In genomic region chr14:76873684-76874083, GRCm38 (mm10) we compare ENCODE assay signal across 14 mouse cellular contexts.
DNase-seq lines count a peak whose midpoint lies in the region; ATAC-seq and TF ChIP-seq lines count a peak whose summit lies in the region.
"Had no signal": no experiment of that assay in that cellular context is flagged by ENCODE, and none has a peak within 500 bp of the region (broad histone marks: within the 10 kb centered on the region; RNA-seq: fewer than 3 reads in every experiment).

No protein-coding gene starts in this region.

- WGBS in forebrain, embryonic 15.5 days = 83% methylated on average over 5 of the region's 5 CpGs
- 88% methylated on average over 5 of the region's 5 CpGs for WGBS in forebrain, embryonic 13.5 days
- WGBS in limb, embryonic 13.5 days = 67% methylated on average over 5 of the region's 5 CpGs
- WGBS in forebrain, embryonic 10.5 days = 86% methylated on average over 5 of the region's 5 CpGs

- H3K27me3 ChIP-seq in forebrain, embryonic 15.5 days = no peaks in the 10 kb centered on the region
- H3K27me3 ChIP-seq in forebrain, embryonic 13.5 days = no peaks in the 10 kb centered on the region
- H3K27me3 ChIP-seq in limb, embryonic 13.5 days = no peaks in the 10 kb centered on the region
- H3K27me3 ChIP-seq in forebrain, embryonic 10.5 days (ENCODE audit: poor library complexity, severe bottlenecking) = no peaks in the 10 kb centered on the region
- H3K27me3 ChIP-seq: liver, embryonic 13.5 days had no signal

- intact Hi-C loops in left cerebral cortex, adult 2 months (cut with DNase I) = loop anchor here (2.0 kb wide), 1 partner anchor 109 kb away; no protein-coding TSS in a partner anchor

- H3K4me3 ChIP-seq in forebrain, embryonic 15.5 days = no peak overlapping the region
- H3K4me3 ChIP-seq in forebrain, embryonic 13.5 days = no peak overlapping the region
- H3K4me3 ChIP-seq in left cerebral cortex, adult 2 months = no peak overlapping the region
- H3K4me3 ChIP-seq in limb, embryonic 13.5 days = no peak overlapping the region
- H3K4me3 ChIP-seq in forebrain, embryonic 10.5 days = no peak overlapping the region
- H3K4me3 ChIP-seq: liver, embryonic 13.5 days had no signal

- no peak overlapping the region for H3K4me2 ChIP-seq in forebrain, embryonic 15.5 days (replicated peaks)
- H3K4me2 ChIP-seq in forebrain, embryonic 13.5 days = no peak overlapping the region
- no peak overlapping the region for H3K4me2 ChIP-seq in limb, embryonic 13.5 days (replicated peaks)
- H3K4me2 ChIP-seq: liver, embryonic 13.5 days had no signal

- ATAC-seq in forebrain, embryonic 15.5 days (replicated peaks) = no peak
- no peak for ATAC-seq in forebrain, embryonic 13.5 days
- no peak for ATAC-seq in limb, embryonic 13.5 days (ENCODE audit: low FRiP score, low read depth)
- ATAC-seq: forebrain, embryonic 14.5 days had no signal

- H3K9me3 ChIP-seq in forebrain, embryonic 15.5 days = no peaks in the 10 kb centered on the region
- H3K9me3 ChIP-seq in forebrain, embryonic 13.5 days (replicated peaks) = no peaks in the 10 kb centered on the region
- 0 out of 2 replicates have a peak, but pooled peaks cover 4% of the 10 kb centered on the region for H3K9me3 ChIP-seq in limb, embryonic 13.5 days
- no peaks in the 10 kb centered on the region for H3K9me3 ChIP-seq in forebrain, embryonic 10.5 days
- H3K9me3 ChIP-seq: liver, embryonic 13.5 days had no signal

- H3K9ac ChIP-seq in forebrain, embryonic 15.5 days (replicated peaks) = no peak overlapping the region
- no peak overlapping the region for H3K9ac ChIP-seq in forebrain, embryonic 13.5 days
- no peak overlapping the region for H3K9ac ChIP-seq in limb, embryonic 13.5 days
- H3K9ac ChIP-seq: liver, embryonic 13.5 days had no signal

- H3K4me1 ChIP-seq in forebrain, embryonic 15.5 days = peaks cover 19% of the 10 kb centered on the region; the same call in 1 of the 2 replicates
- H3K4me1 ChIP-seq in forebrain, embryonic 13.5 days = peaks cover 14% of the 10 kb centered on the region
- peaks cover 39% of the 10 kb centered on the region for H3K4me1 ChIP-seq in limb, embryonic 13.5 days
- peaks cover 30% of the 10 kb centered on the region for H3K4me1 ChIP-seq in forebrain, embryonic 10.5 days

- TF ChIP-seq CTCF in left cerebral cortex, adult 2 months (IDR thresholded peaks at IDR 0.05) = no peak

- H3K27ac ChIP-seq in forebrain, embryonic 15.5 days (replicated peaks) = 0 out of 2 replicates have a peak overlapping the region, but pooled peaks have one; percentile 31
- H3K27ac ChIP-seq in forebrain, embryonic 13.5 days = no peak overlapping the region; the same call in 1 of the 2 replicates
- H3K27ac ChIP-seq in left cerebral cortex, adult 2 months = peak overlapping the region; percentile 80; the same call in 1 of the 2 replicates
- peak overlapping the region; percentile 88 for H3K27ac ChIP-seq in limb, embryonic 13.5 days
- no peak overlapping the region for H3K27ac ChIP-seq in forebrain, embryonic 10.5 days
- H3K27ac ChIP-seq: liver, embryonic 13.5 days had no signal

- DNase-seq in left cerebral cortex, adult 2 months (ENCODE audit: extremely low spot score in 1 of 2, low spot score in 2 of 2) = no peak
- no peak for DNase-seq in left cerebral cortex, adult 18-20 months (ENCODE audit: low spot score in 2 of 2)
- peak; percentile 24 for DNase-seq in NIH3T3 (ENCODE audit: low read depth)
- DNase-seq in right cerebral cortex, postnatal 36 days (ENCODE audit: low spot score in 2 of 2) = no peak
- DNase-seq in forebrain, embryonic 10.5 days (ENCODE audit: extremely low spot score, low spot score) = no peak
- DNase-seq: cerebellum, adult 18-20 months; embryo, embryonic 11 days; heart, postnatal 14 days; layer of hippocampus, postnatal 36 days; liver, embryonic 13.5 days had no signal

- H3K36me3 ChIP-seq in forebrain, embryonic 15.5 days = no peaks in the 10 kb centered on the region
- H3K36me3 ChIP-seq in forebrain, embryonic 13.5 days (ENCODE audit: poor library complexity, severe bottlenecking) = no peaks in the 10 kb centered on the region
- no peaks in the 10 kb centered on the region for H3K36me3 ChIP-seq in limb, embryonic 13.5 days
- H3K36me3 ChIP-seq in forebrain, embryonic 10.5 days (replicated peaks) = no peaks in the 10 kb centered on the region
- H3K36me3 ChIP-seq: liver, embryonic 13.5 days had no signal

Comparison
In these comparisons a context has a peak if more than half of its experiments do, and no peak if none do; other contexts are left out.
1. H3K27ac ChIP-seq: peak in forebrain, embryonic 15.5 days (single experiment), left cerebral cortex, adult 2 months (single experiment) and limb, embryonic 13.5 days (single experiment); none in forebrain, embryonic 13.5 days (single experiment) and forebrain, embryonic 10.5 days (single experiment).